10 mouse cellular contexts compared by ENCODE assay signal in genomic region chr6:52253511-52254500, GRCm38 (mm10). TPM values are rescaled to one million over a fixed set of nuclear protein-coding genes. Genes with fewer than 3 reads are reported as not detected.
DNase-seq lines count a peak whose midpoint lies in the region; ATAC-seq and TF ChIP-seq lines count a peak whose summit lies in the region.
"Had no signal": no experiment of that assay in that cellular context is flagged by ENCODE, and none has a peak within 500 bp of the region (broad histone marks: within the 10 kb centered on the region; RNA-seq: fewer than 3 reads in every experiment).

No protein-coding gene starts in this region.

- H3K27me3 ChIP-seq in liver, embryonic 11.5 days (replicated peaks; ENCODE audit: control insufficient read depth, insufficient read depth, low read length) = peaks cover 98% of the 10 kb centered on the region
- H3K27me3 ChIP-seq in liver, postnatal 0 days (ENCODE audit: insufficient read depth, low read length) = peaks cover 97% of the 10 kb centered on the region
- H3K27me3 ChIP-seq in neural tube, embryonic 15.5 days (replicated peaks) = peaks cover 84% of the 10 kb centered on the region

- peak; percentile 51 for DNase-seq in liver, embryonic 11.5 days (ENCODE audit: low spot score)
- no peak for DNase-seq in liver, postnatal 0 days
- DNase-seq in induced T-regulatory cell, adult 2 months (ENCODE audit: low read depth) = peak; percentile 46
- DNase-seq in right cerebral cortex, adult 18-20 months = no peak
- no peak for DNase-seq in adrenal gland, postnatal 25 days
- DNase-seq in ovary, adult 18-20 months (ENCODE audit: low spot score) = no peak

- no peaks in the 10 kb centered on the region for H3K4me1 ChIP-seq in liver, embryonic 11.5 days (replicated peaks; ENCODE audit: control insufficient read depth, insufficient read depth, low read length)
- H3K4me1 ChIP-seq in liver, postnatal 0 days (ENCODE audit: insufficient read depth) = no peaks in the 10 kb centered on the region
- H3K4me1 ChIP-seq in bone marrow macrophage, adult 2 months (ENCODE audit: control insufficient read depth, insufficient read depth, low read length) = no peaks in the 10 kb centered on the region
- H3K4me1 ChIP-seq in neural tube, embryonic 15.5 days = peaks cover 8% of the 10 kb centered on the region; the same call in 1 of the 2 replicates

- no peak for TF ChIP-seq EP300 in liver, postnatal 0 days (IDR thresholded peaks at IDR 0.05; ENCODE audit: low read depth)

- peak overlapping the region; percentile 26; the same call in 1 of the 2 replicates for H3K4me2 ChIP-seq in liver, embryonic 11.5 days
- H3K4me2 ChIP-seq in liver, postnatal 0 days (ENCODE audit: low read depth, low read length) = no peak overlapping the region
- H3K4me2 ChIP-seq in neural tube, embryonic 15.5 days = peak overlapping the region; percentile 16
- H3K4me2 ChIP-seq: hindbrain, embryonic 12.5 days had no signal

- no peak for TF ChIP-seq POLR2A in bone marrow macrophage, adult 2 months (IDR thresholded peaks at IDR 0.05; ENCODE audit: borderline replicate concordance, low read depth, low read length)

- H3K27ac ChIP-seq in liver, embryonic 11.5 days (ENCODE audit: low read depth, low read length) = no peak overlapping the region
- no peak overlapping the region for H3K27ac ChIP-seq in liver, postnatal 0 days (ENCODE audit: low read depth)
- no peak overlapping the region for H3K27ac ChIP-seq in bone marrow macrophage, adult 2 months (ENCODE audit: insufficient read depth, low read depth, low read length)
- H3K27ac ChIP-seq in neural tube, embryonic 15.5 days (replicated peaks) = no peak overlapping the region
- H3K27ac ChIP-seq: hindbrain, embryonic 12.5 days had no signal

- H3K36me3 ChIP-seq in liver, embryonic 11.5 days (ENCODE audit: control insufficient read depth, insufficient read depth, low read length) = no peaks in the 10 kb centered on the region
- H3K36me3 ChIP-seq in liver, postnatal 0 days (replicated peaks; ENCODE audit: insufficient read depth, low read length) = no peaks in the 10 kb centered on the region
- no peaks in the 10 kb centered on the region for H3K36me3 ChIP-seq in neural tube, embryonic 15.5 days
- H3K36me3 ChIP-seq: hindbrain, embryonic 12.5 days had no signal

- no peaks in the 10 kb centered on the region for H3K9me3 ChIP-seq in liver, embryonic 11.5 days (ENCODE audit: control insufficient read depth, low read length)
- H3K9me3 ChIP-seq in liver, postnatal 0 days (ENCODE audit: low read length) = no peaks in the 10 kb centered on the region
- no peaks in the 10 kb centered on the region for H3K9me3 ChIP-seq in neural tube, embryonic 15.5 days (replicated peaks)
- H3K9me3 ChIP-seq: hindbrain, embryonic 12.5 days had no signal

- no peak for TF ChIP-seq CTCF in liver, postnatal 0 days (IDR thresholded peaks at IDR 0.05; ENCODE audit: low read depth)
- no peak for TF ChIP-seq CTCF in bone marrow macrophage, adult 2 months (IDR thresholded peaks at IDR 0.05; ENCODE audit: low read depth, low read length)

- ATAC-seq in liver, embryonic 11.5 days (replicated peaks; ENCODE audit: low FRiP score) = no peak
- no peak for ATAC-seq in liver, postnatal 0 days
- no peak for ATAC-seq in neural tube, embryonic 15.5 days (ENCODE audit: low FRiP score)

- 2% methylated on average over 59 of the region's 59 CpGs for WGBS in liver, embryonic 11.5 days
- WGBS in liver, postnatal 0 days (ENCODE audit: insufficient replicate concordance) = 2% methylated on average over 59 of the region's 59 CpGs
- 2% methylated on average over 59 of the region's 59 CpGs for WGBS in neural tube, embryonic 15.5 days

- no peak overlapping the region for H3K9ac ChIP-seq in liver, embryonic 11.5 days (ENCODE audit: low read depth, low read length)
- no peak overlapping the region for H3K9ac ChIP-seq in liver, postnatal 0 days (replicated peaks)
- no peak overlapping the region for H3K9ac ChIP-seq in neural tube, embryonic 15.5 days (replicated peaks)
- H3K9ac ChIP-seq: hindbrain, embryonic 12.5 days had no signal

- peak overlapping the region; percentile 3; the same call in 1 of the 2 replicates for H3K4me3 ChIP-seq in liver, embryonic 11.5 days (ENCODE audit: low read depth, low read length)
- H3K4me3 ChIP-seq in liver, postnatal 0 days (ENCODE audit: low read depth, low read length) = no peak overlapping the region
- H3K4me3 ChIP-seq in bone marrow macrophage, adult 2 months (ENCODE audit: insufficient read depth, low read length) = peak overlapping the region; percentile 26; the same call in 1 of the 2 replicates
- 0 out of 2 replicates have a peak overlapping the region, but pooled peaks have one; percentile 8 for H3K4me3 ChIP-seq in neural tube, embryonic 15.5 days (replicated peaks)
- H3K4me3 ChIP-seq: hindbrain, embryonic 12.5 days had no signal

RNA-seq across cellular contexts. Expression of gene Hoxa13, which starts 6.9 kb away (rescaled TPM):
- 0.15 and 0.30 TPM in 2 replicates for polyA plus RNA-seq in liver, embryonic 11.5 days (2014; fragmentation: Nextera tagmentation; extraction: Ambion mirVana)
- not detected in 2 replicates for polyA plus RNA-seq in liver, postnatal 0 days (2015; fragmentation: Nextera tagmentation; extraction: Ambion mirVana)
- polyA plus RNA-seq in bone marrow macrophage, adult 2 months (2012; ENCODE audit: insufficient read depth, insufficient read length, missing spikeins) = not detected in 2 replicates
- polyA plus RNA-seq in neural tube, embryonic 15.5 days (2015; fragmentation: Nextera tagmentation; extraction: Ambion mirVana) = 0.08 and 0.26 TPM in 2 replicates
- not detected in 2 replicates for total RNA-seq in adrenal gland, postnatal 25 days (2021)
- polyA plus RNA-seq: cortical plate, adult 2 months; hindbrain, embryonic 12.5 days had no signal

RNA-seq across cellular contexts. Expression of gene Hoxa11, which starts 8.2 kb away (rescaled TPM):
- 0.18 and 0.26 TPM in 2 replicates for polyA plus RNA-seq in liver, embryonic 11.5 days (2014; fragmentation: Nextera tagmentation; extraction: Ambion mirVana)
- not detected in 2 replicates for polyA plus RNA-seq in liver, postnatal 0 days (2015; fragmentation: Nextera tagmentation; extraction: Ambion mirVana)
- polyA plus RNA-seq in bone marrow macrophage, adult 2 months (2012; ENCODE audit: insufficient read depth, insufficient read length, missing spikeins) = 0.25 TPM in 1 of 2 replicates, not detected in the other
- 4.3 and 9.6 TPM in 2 replicates for polyA plus RNA-seq in neural tube, embryonic 15.5 days (2015; fragmentation: Nextera tagmentation; extraction: Ambion mirVana)
- total RNA-seq in adrenal gland, postnatal 25 days (2021) = not detected in 2 replicates
- polyA plus RNA-seq: cortical plate, adult 2 months; hindbrain, embryonic 12.5 days had no signal

RNA-seq across cellular contexts. Expression of gene Hoxa10, which starts 13.2 kb away (rescaled TPM):
- 0.91 and 2.2 TPM in 2 replicates for polyA plus RNA-seq in liver, embryonic 11.5 days (2014; fragmentation: Nextera tagmentation; extraction: Ambion mirVana)
- not detected in 2 replicates for polyA plus RNA-seq in liver, postnatal 0 days (2015; fragmentation: Nextera tagmentation; extraction: Ambion mirVana)
- 0.54 TPM in 1 of 2 replicates, not detected in the other for polyA plus RNA-seq in bone marrow macrophage, adult 2 months (2012; ENCODE audit: insufficient read depth, insufficient read length, missing spikeins)
- 48.9 and 69.7 TPM in 2 replicates for polyA plus RNA-seq in neural tube, embryonic 15.5 days (2015; fragmentation: Nextera tagmentation; extraction: Ambion mirVana)
- 0.62 TPM in 1 of 2 replicates, not detected in the other for total RNA-seq in adrenal gland, postnatal 25 days (2021)
- polyA plus RNA-seq: cortical plate, adult 2 months; hindbrain, embryonic 12.5 days had no signal

RNA-seq across cellular contexts. Expression of gene Hoxa9, which starts 22.9 kb away (rescaled TPM):
- polyA plus RNA-seq in liver, embryonic 11.5 days (2014; fragmentation: Nextera tagmentation; extraction: Ambion mirVana) = 1.8 and 2.2 TPM in 2 replicates
- polyA plus RNA-seq in liver, postnatal 0 days (2015; fragmentation: Nextera tagmentation; extraction: Ambion mirVana) = 0.11 and 0.26 TPM in 2 replicates
- not detected in 2 replicates for polyA plus RNA-seq in bone marrow macrophage, adult 2 months (2012; ENCODE audit: insufficient read depth, insufficient read length, missing spikeins)
- 64.3 and 77.5 TPM in 2 replicates for polyA plus RNA-seq in neural tube, embryonic 15.5 days (2015; fragmentation: Nextera tagmentation; extraction: Ambion mirVana)
- total RNA-seq in adrenal gland, postnatal 25 days (2021) = 0.61 and 1.5 TPM in 2 replicates
- polyA plus RNA-seq: cortical plate, adult 2 months had no signal

RNA-seq across cellular contexts. Expression of gene Hoxa7, which starts 32.2 kb away (rescaled TPM):
- 2.7 and 3.1 TPM in 2 replicates for polyA plus RNA-seq in liver, embryonic 11.5 days (2014; fragmentation: Nextera tagmentation; extraction: Ambion mirVana)
- 0.39 and 0.50 TPM in 2 replicates for polyA plus RNA-seq in liver, postnatal 0 days (2015; fragmentation: Nextera tagmentation; extraction: Ambion mirVana)
- polyA plus RNA-seq in bone marrow macrophage, adult 2 months (2012; ENCODE audit: insufficient read depth, insufficient read length, missing spikeins) = not detected in 2 replicates
- 86.8 and 109 TPM in 2 replicates for polyA plus RNA-seq in neural tube, embryonic 15.5 days (2015; fragmentation: Nextera tagmentation; extraction: Ambion mirVana)
- 12.9 and 18.3 TPM in 2 replicates for total RNA-seq in adrenal gland, postnatal 25 days (2021)
- polyA plus RNA-seq: cortical plate, adult 2 months had no signal

Comparison
In these comparisons a context has a peak if more than half of its experiments do, and no peak if none do; other contexts are left out.
1. DNase-seq: peak in liver, embryonic 11.5 days (single experiment) and induced T-regulatory cell, adult 2 months (single experiment); none in liver, postnatal 0 days (single experiment), right cerebral cortex, adult 18-20 months (single experiment), adrenal gland, postnatal 25 days (single experiment) and ovary, adult 18-20 months (single experiment).
2. RNA of gene Hoxa10, which starts 13.2 kb away (polyA plus RNA-seq): 48.9 to 69.7 TPM in neural tube, embryonic 15.5 days; 0.91 to 2.2 TPM in liver, embryonic 11.5 days, 0.54 TPM in bone marrow macrophage, adult 2 months and not detected in liver, postnatal 0 days; every median in the first group is over 10 times any median in the second.